Mouse (Mus musculus): ENCODE results near the gene Nt5c. TPM values are rescaled to one million over a fixed set of nuclear protein-coding genes. Genes with fewer than 3 reads are reported as not detected.
A peak's percentile ranks its signal among the peaks of the same experiment; 100 is the strongest.
"Not testable (repeated sequence)": the region's sequence is repeated elsewhere in the genome, so short reads cannot be mapped to it uniquely, and the experiment has no call there.

Gene Nt5c
- polyA plus RNA-seq, 1 experiment from 2014 or later, result 32.0 TPM

GRCm38 (mm10) chr11:115477388-115477787 is 14.3 kb downstream of the Nt5c start:
- H3K4me2 ChIP-seq (ENCODE audit: low read depth, low read length); H3K9ac ChIP-seq (ENCODE audit: low read depth, low read length); ATAC-seq (ENCODE audit: low read depth); H3K9me3 ChIP-seq (replicated peaks; ENCODE audit: control insufficient read depth, low read length); H3K27me3 ChIP-seq (ENCODE audit: control insufficient read depth, insufficient read depth, low read depth, low read length); H3K4me3 ChIP-seq (ENCODE audit: low read depth, low read length); H3K36me3 ChIP-seq (ENCODE audit: control insufficient read depth, insufficient read depth): not testable (repeated sequence)
- WGBS (ENCODE audit: insufficient replicate concordance), result 40% methylated on average over 7 of the region's 7 CpGs
- H3K27ac ChIP-seq (ENCODE audit: low read length), result 0 out of 2 replicates have a peak overlapping the region, but pooled peaks have one; percentile 36
- H3K4me1 ChIP-seq (ENCODE audit: control insufficient read depth, low read depth, low read length), result peaks cover 31% of the 10 kb centered on the region

- not testable (repeated sequence) for H3K9me3 ChIP-seq (replicated peaks; ENCODE audit: control insufficient read depth, low read length); H3K27ac ChIP-seq (ENCODE audit: low read length); H3K36me3 ChIP-seq (ENCODE audit: control insufficient read depth, insufficient read depth); ATAC-seq (ENCODE audit: low read depth); H3K9ac ChIP-seq (ENCODE audit: low read depth, low read length); H3K27me3 ChIP-seq (ENCODE audit: control insufficient read depth, insufficient read depth, low read depth, low read length)
- peak overlapping the region; percentile 90 for H3K4me3 ChIP-seq (ENCODE audit: low read depth, low read length)
- H3K4me1 ChIP-seq (ENCODE audit: control insufficient read depth, low read depth, low read length), result peaks cover 31% of the 10 kb centered on the region
- H3K4me2 ChIP-seq (ENCODE audit: low read depth, low read length), result peak overlapping the region; percentile 95; the same call in 1 of the 2 replicates
- 65% methylated on average over 4 of the region's 4 CpGs for WGBS (ENCODE audit: insufficient replicate concordance)
Observed at GRCm38 (mm10) chr11:115476630-115477029, 15.0 kb downstream of the Nt5c start.

GRCm38 (mm10) chr11:115475758-115476237 is 15.9 kb downstream of the Nt5c start:
- no peaks in the 10 kb centered on the region for H3K9me3 ChIP-seq (replicated peaks; ENCODE audit: control insufficient read depth, low read length)
- peak overlapping the region; percentile 57; the same call in 1 of the 2 replicates for H3K27ac ChIP-seq (ENCODE audit: low read length)
- H3K4me1 ChIP-seq (ENCODE audit: control insufficient read depth, low read depth, low read length), result peaks cover 31% of the 10 kb centered on the region
- WGBS (ENCODE audit: insufficient replicate concordance), result 1% methylated on average over 28 of the region's 28 CpGs
- H3K9ac ChIP-seq (ENCODE audit: low read depth, low read length), result peak overlapping the region; percentile 88
- peak overlapping the region; percentile 90 for H3K4me3 ChIP-seq (ENCODE audit: low read depth, low read length)
- H3K36me3 ChIP-seq (ENCODE audit: control insufficient read depth, insufficient read depth), result no peaks in the 10 kb centered on the region
- no peaks in the 10 kb centered on the region for H3K27me3 ChIP-seq (ENCODE audit: control insufficient read depth, insufficient read depth, low read depth, low read length)
- ATAC-seq (ENCODE audit: low read depth), result peak; percentile 12
- H3K4me2 ChIP-seq (ENCODE audit: low read depth, low read length), result peak overlapping the region; percentile 95

GRCm38 (mm10) chr11:115475025-115475757 is 16.5 kb downstream of the Nt5c start, which contains the start of gene Armc7:
TSS of gene Armc7 (plus strand) at chr11:115475667.
- Histone ChIP-seq H3K4me1 (ENCODE audit: control insufficient read depth, low read depth, low read length) (peaks cover 31% of the 10 kb centered on the region), H3K27ac (ENCODE audit: low read length) (peak within 1 kb of the TSS; percentile 74), H3K4me2 (ENCODE audit: low read depth, low read length) (peak within 1 kb of the TSS; percentile 95), H3K4me3 (ENCODE audit: low read depth, low read length) (peak within 1 kb of the TSS; percentile 90), H3K36me3 (ENCODE audit: control insufficient read depth, insufficient read depth) (no peaks in the 10 kb centered on the region), H3K9ac (ENCODE audit: low read depth, low read length) (peak within 1 kb of the TSS; percentile 88), H3K9me3 (replicated peaks; ENCODE audit: control insufficient read depth, low read length) (no peaks in the 10 kb centered on the region), H3K27me3 (ENCODE audit: control insufficient read depth, insufficient read depth, low read depth, low read length) (no peaks in the 10 kb centered on the region)
- 2% methylated on average over 26 of the region's 26 CpGs for WGBS (ENCODE audit: insufficient replicate concordance)
- ATAC-seq (ENCODE audit: low read depth), result peak; percentile 96

- Histone ChIP-seq H3K36me3 (ENCODE audit: control insufficient read depth, insufficient read depth) (no peaks in the 10 kb centered on the region), H3K27ac (ENCODE audit: low read length) (peak overlapping the region; percentile 68), H3K9me3 (replicated peaks; ENCODE audit: control insufficient read depth, low read length) (no peaks in the 10 kb centered on the region), H3K4me2 (ENCODE audit: low read depth, low read length) (peak overlapping the region; percentile 38), H3K27me3 (ENCODE audit: control insufficient read depth, insufficient read depth, low read depth, low read length) (no peaks in the 10 kb centered on the region), H3K9ac (ENCODE audit: low read depth, low read length) (no peak overlapping the region), H3K4me3 (ENCODE audit: low read depth, low read length) (no peak overlapping the region), H3K4me1 (ENCODE audit: control insufficient read depth, low read depth, low read length) (peaks cover 31% of the 10 kb centered on the region)
- WGBS (ENCODE audit: insufficient replicate concordance), result 18% methylated on average over 15 of the region's 15 CpGs
- peak; percentile 61 for ATAC-seq (ENCODE audit: low read depth)
Observed at GRCm38 (mm10) chr11:115473626-115474275, 17.9 kb downstream of the Nt5c start.

DNA sequence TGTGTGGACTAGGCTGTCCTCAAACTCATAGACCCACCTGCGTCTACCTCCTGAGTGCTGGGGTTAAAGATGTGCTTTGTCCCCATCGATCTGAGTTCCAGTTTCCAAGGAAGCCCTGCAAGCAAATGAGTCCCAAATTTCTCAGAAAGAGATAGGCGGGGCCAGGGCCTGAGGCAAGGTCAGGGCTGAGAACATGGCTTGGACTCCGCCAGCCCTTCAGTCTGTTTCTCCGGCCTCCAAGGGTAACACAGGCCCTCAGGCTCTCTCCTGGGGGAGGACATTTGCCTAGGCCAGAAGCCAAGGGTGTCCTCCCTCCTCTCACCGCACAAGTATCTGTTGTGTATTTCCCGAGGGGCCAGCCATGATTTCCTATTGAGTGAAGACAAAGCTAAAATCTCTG is 19.5 kb downstream of the Nt5c start:
- Histone ChIP-seq H3K9me3 (replicated peaks; ENCODE audit: control insufficient read depth, low read length) (no peaks in the 10 kb centered on the region), H3K36me3 (ENCODE audit: control insufficient read depth, insufficient read depth) (no peaks in the 10 kb centered on the region), H3K9ac (ENCODE audit: low read depth, low read length) (no peak overlapping the region), H3K27ac (ENCODE audit: low read length) (no peak overlapping the region), H3K27me3 (ENCODE audit: control insufficient read depth, insufficient read depth, low read depth, low read length) (no peaks in the 10 kb centered on the region), H3K4me1 (ENCODE audit: control insufficient read depth, low read depth, low read length) (peaks cover 31% of the 10 kb centered on the region), H3K4me2 (ENCODE audit: low read depth, low read length) (no peak overlapping the region), H3K4me3 (ENCODE audit: low read depth, low read length) (no peak overlapping the region)
- 59% methylated on average over 7 of the region's 7 CpGs for whole genome bisulfite sequencing (ENCODE audit: insufficient replicate concordance)
- ATAC-seq (ENCODE audit: low read depth), result no peak

- no peaks in the 10 kb centered on the region for H3K9me3 ChIP-seq (replicated peaks; ENCODE audit: control insufficient read depth, low read length)
- H3K4me1 ChIP-seq (ENCODE audit: control insufficient read depth, low read depth, low read length), result no peaks in the 10 kb centered on the region
- H3K36me3 ChIP-seq (ENCODE audit: control insufficient read depth, insufficient read depth), result no peaks in the 10 kb centered on the region
- no peak overlapping the region for H3K9ac ChIP-seq (ENCODE audit: low read depth, low read length)
- no peaks in the 10 kb centered on the region for H3K27me3 ChIP-seq (ENCODE audit: control insufficient read depth, insufficient read depth, low read depth, low read length)
- no peak overlapping the region for H3K4me3 ChIP-seq (ENCODE audit: low read depth, low read length)
- ATAC-seq (ENCODE audit: low read depth), result no peak
- WGBS (ENCODE audit: insufficient replicate concordance), result 65% methylated on average over 4 of the region's 4 CpGs
- no peak overlapping the region for H3K27ac ChIP-seq (ENCODE audit: low read length)
- H3K4me2 ChIP-seq (ENCODE audit: low read depth, low read length), result no peak overlapping the region
Observed at GRCm38 (mm10) chr11:115467217-115467618, 24.4 kb downstream of the Nt5c start.

- Histone ChIP-seq H3K27ac (ENCODE audit: low read length) (no peak overlapping the region), H3K4me1 (ENCODE audit: control insufficient read depth, low read depth, low read length) (no peaks in the 10 kb centered on the region), H3K4me2 (ENCODE audit: low read depth, low read length) (no peak overlapping the region), H3K9ac (ENCODE audit: low read depth, low read length) (no peak overlapping the region), H3K9me3 (replicated peaks; ENCODE audit: control insufficient read depth, low read length) (no peaks in the 10 kb centered on the region), H3K36me3 (ENCODE audit: control insufficient read depth, insufficient read depth) (no peaks in the 10 kb centered on the region), H3K4me3 (ENCODE audit: low read depth, low read length) (no peak overlapping the region), H3K27me3 (ENCODE audit: control insufficient read depth, insufficient read depth, low read depth, low read length) (no peaks in the 10 kb centered on the region)
- ATAC-seq (ENCODE audit: low read depth), result no peak
- 69% methylated on average over 8 of the region's 8 CpGs for WGBS (ENCODE audit: insufficient replicate concordance)
Observed at GRCm38 (mm10) chr11:115464851-115465250, 26.8 kb downstream of the Nt5c start.

DNA sequence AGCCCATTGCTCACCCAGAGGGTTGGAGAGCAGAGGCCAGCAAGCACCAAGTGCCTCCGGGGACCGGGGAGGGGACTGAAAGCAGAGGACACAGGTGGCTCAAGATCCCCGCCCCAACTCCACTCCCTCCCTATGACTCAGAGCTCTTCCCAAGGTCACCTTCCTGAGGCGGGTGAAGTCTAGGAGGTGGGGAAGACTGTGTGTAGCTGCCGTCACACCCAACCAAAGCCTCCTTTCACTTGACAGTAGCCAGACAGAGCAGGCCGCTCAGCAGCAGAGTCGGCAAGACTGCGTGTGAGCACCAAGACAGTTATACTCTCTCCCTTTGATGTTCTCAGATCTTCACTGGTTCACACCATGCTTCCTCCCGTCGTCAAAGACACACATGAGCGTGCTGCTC is 28.3 kb downstream of the Nt5c start:
- 57% methylated on average over 11 of the region's 11 CpGs for WGBS (ENCODE audit: insufficient replicate concordance)
- H3K4me2 ChIP-seq (ENCODE audit: low read depth, low read length), result no peak overlapping the region

More for the DNA sequence above, 28.3 kb downstream of the Nt5c start:
- no peak overlapping the region for H3K4me3 ChIP-seq (ENCODE audit: low read depth, low read length)
- no peaks in the 10 kb centered on the region for H3K4me1 ChIP-seq (ENCODE audit: control insufficient read depth, low read depth, low read length)
- no peaks in the 10 kb centered on the region for H3K36me3 ChIP-seq (ENCODE audit: control insufficient read depth, insufficient read depth)
- H3K27me3 ChIP-seq (ENCODE audit: control insufficient read depth, insufficient read depth, low read depth, low read length), result no peaks in the 10 kb centered on the region
- no peak for ATAC-seq (ENCODE audit: low read depth)
- H3K9ac ChIP-seq (ENCODE audit: low read depth, low read length), result no peak overlapping the region
- no peaks in the 10 kb centered on the region for H3K9me3 ChIP-seq (replicated peaks; ENCODE audit: control insufficient read depth, low read length)
- no peak overlapping the region for H3K27ac ChIP-seq (ENCODE audit: low read length)

Measured in liver, embryonic 16.5 days (tissue).